Mouse (Mus musculus) left cerebral cortex, postnatal 14 days (tissue): Measurements from ENCODE around the gene Rreb1. TPM values are rescaled to one million over a fixed set of nuclear protein-coding genes. Genes with fewer than 3 reads are reported as not detected.
A peak's percentile ranks its signal among the peaks of the same experiment; 100 is the strongest.

ENCODE experiments used
- DNase-seq, 2 experiments: peaks; one replicate each; pipeline ENCODE4 v3.0.0; 2021 to 2022; ENCODE audit warnings: low spot score in 2 of 2, mixed read lengths in 1 of 2
- intact Hi-C: fragments of 180-260 bp; cut with DNase I; formaldehyde crosslinking; loops from one replicate; pipeline ENCODE4 v1.15.1; 2025
- long read RNA-seq, 2 experiments: library from polyadenylated mRNA; stranded (forward); transcript quantifications; one replicate each; pipeline ENCODE4 v2.0.0; 2021
- total RNA-seq, 2 experiments: library from RNA; stranded (reverse); gene quantifications; 2 replicates each; pipeline ENCODE4 v1.2.3; 2021

The Rreb1 gene
- total RNA-seq, result 10 to 100 TPM; 24.0 to 26.3 TPM
- long read RNA-seq, experiment 1, result 0 reads
- long read RNA-seq, experiment 2, partial matches to known transcripts, result 2 of 4 reads
- long read RNA-seq, experiment 2, other reads (novel, unspliced or antisense), result 2 of 4 reads

DNA sequence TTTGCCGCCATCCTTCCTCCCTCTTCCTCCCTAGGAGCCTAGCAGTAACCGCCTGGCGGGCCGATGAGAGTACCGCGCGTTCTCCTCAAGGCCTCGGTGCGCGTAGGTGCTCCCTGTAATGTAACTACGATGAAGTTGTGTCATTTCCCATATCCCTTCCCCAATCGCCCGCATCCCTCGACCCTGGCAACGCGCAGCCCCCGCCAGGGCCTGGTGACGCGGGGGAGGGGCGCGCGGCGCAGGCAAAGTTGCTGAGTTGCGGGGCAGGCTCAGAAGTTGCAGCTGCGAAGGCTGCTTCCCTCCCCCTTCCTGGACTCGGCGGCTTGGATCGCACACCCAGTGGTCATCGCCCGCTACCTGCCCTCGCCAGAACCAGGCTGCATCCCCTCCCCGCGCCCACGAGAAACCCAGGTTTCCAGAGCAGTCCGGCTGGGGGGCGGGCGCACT, at the start of gene Rreb1:
Gene Rreb1 (plus strand): TSS at position 254 of the 447 bp plus-strand sequence.
- intact Hi-C loops, result loop anchor here (5.0 kb wide), 1 partner anchor 49 kb away; no protein-coding TSS in a partner anchor
- DNase-seq, result peak; percentile 30 to 43

DNA sequence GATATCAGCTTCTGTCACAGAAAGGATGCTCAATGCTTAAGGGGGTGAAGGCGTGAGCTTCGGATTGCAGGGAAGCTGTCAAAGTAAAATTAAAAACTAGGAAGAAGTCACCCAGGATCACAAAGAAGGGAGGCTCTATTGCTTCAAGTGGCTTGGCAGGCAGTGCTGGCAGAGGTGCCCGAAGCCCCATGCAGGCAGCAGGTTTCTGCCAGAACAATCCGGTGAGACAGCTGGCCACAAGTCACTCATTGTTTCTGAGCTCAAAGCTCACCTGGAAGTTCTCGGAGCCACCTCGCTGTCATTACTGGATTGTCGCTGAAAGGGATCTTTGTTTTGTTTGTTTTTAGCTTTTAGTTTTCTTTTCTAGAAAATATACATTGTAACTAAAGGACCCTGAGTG, 49.6 kb upstream of the Rreb1 start:
- intact Hi-C loops, result no loop called here
- no peak for DNase-seq

- intact Hi-C loops, result no loop called here
- DNase-seq, result no peak
Observed at GRCm38 (mm10) chr13:37731914-37732693, 46.1 kb upstream of the Rreb1 start.

DNA sequence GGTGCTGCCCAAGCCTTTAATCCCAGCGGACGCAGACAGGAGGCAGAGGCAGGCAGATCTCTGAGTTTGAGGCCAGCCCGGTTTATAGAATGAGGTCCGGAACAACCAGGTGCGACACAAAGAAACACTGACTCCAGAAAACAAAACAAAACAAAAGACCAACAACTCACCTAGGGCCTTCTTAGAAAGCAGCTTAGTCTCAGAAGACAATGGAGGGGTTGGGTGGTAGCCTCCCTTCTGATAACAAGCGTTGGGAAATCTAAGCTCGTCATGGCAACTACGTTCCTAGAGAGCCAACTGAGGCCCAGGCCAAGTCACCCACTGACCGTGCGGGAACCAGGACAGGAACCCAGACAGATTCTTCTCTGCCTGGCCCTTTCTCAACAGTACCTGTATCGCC, 43.7 kb upstream of the Rreb1 start:
- DNase-seq, result no peak
- intact Hi-C loops, result no loop called here

DNA sequence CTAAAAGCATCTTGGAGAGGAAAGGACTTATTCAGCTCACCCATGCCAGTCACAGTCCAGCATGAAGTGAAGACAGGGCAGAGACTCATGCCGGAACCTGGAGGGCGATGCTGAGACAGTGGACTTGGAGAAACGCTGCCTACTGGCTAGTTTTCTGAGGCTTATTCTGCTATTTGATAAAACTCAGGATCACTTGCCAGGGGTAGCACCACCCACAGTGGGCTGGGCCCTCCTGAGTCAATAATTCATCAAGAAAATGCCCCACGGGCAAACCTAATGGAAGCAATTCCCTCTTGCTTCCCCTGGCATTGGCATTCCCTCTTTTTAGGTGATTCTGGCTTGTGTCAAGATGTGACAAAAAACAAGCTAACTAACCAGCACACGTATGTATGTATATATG, 38.1 kb upstream of the Rreb1 start:
- intact Hi-C loops, result no loop called here

DNA sequence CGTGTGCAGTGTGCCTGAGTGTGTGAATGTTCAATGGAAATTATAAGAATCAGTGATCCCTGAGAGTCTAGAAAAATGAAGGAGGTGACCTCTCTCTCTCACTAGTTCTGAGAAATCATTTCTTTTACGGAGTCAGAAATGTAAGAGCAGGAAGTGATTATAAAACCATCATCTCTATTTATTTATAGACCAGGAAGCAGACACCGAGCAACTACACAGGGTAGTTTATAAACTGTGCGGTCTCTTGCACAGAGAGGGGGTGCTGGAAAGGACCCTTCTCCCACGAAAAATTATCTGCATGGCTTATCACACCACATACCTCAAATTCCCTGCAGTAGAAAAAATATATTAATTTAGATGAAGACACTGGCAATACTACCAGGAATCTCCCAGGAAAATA, 37.4 kb upstream of the Rreb1 start:
- no peak for DNase-seq
- intact Hi-C loops, result no loop called here

More for the DNA sequence above, 38.1 kb upstream of the Rreb1 start:
- DNase-seq, result no peak

DNA sequence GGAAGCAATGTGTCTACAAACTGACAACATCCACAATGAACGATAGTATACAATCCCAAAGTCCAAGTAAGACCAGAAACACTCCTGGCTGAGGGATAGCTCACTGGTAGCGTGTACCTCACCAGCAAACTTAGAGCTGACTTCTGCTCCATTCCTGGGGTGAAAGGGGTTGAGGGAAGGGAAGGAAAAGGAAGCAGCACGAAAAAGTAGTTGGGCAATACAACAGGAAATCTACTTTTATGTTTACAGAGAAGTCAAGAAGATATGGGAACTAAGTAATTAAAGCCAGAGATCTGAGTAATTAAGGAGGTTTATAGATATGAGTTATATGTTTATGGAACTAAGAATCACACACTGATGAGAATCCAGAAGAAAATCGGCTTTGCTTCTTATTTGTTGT, 36.0 kb upstream of the Rreb1 start:
- no peak for DNase-seq
- intact Hi-C loops, result no loop called here

DNA sequence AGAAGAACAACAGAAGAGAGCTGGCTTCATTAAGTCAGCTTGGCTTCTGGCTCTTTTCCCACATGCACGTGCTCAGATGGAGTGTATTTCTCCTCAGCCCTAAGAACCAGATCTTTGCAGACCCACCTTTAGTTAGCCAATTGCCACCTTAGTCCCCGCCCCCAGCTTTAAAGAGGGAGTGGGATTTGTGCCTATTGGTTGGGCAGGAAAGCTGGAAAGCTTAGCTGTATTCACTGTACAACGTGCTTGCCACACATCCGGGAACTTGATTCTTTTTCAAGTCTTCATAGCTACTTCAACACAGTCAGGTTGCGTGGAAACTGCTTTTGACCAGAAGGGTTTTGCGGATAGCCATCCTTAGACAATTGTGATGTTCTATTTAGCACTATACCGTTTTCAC, 30.7 kb upstream of the Rreb1 start:
- intact Hi-C loops, result no loop called here
- no peak for DNase-seq

DNA sequence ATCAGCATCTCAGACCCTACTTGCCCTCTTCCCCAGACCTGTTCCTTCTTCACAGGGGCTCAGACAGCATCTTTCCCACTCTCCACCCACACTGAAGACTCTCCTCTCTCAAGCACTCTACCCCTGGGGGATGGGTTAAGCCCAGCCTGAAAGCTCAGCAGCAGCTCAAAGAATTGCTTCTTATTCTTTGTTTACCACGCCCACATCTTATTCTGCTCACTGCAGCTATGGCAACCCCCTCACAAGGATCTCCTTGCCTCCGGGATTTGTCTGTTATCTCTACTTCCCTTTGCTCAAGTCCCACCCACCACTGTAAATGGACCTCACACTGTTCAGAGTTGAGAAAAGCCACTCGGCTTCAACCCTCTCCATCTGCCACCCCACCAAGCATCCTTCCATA, 28.7 kb upstream of the Rreb1 start:
- intact Hi-C loops, result no loop called here
- DNase-seq, result peak; percentile 29 to 74

- intact Hi-C loops, result no loop called here
- DNase-seq, result peak; percentile 20 to 62
Observed at GRCm38 (mm10) chr13:37751154-37751950, 26.8 kb upstream of the Rreb1 start.

- DNase-seq, result no peak
- intact Hi-C loops, result no loop called here
Observed at GRCm38 (mm10) chr13:37759341-37760012, 18.7 kb upstream of the Rreb1 start.

DNA sequence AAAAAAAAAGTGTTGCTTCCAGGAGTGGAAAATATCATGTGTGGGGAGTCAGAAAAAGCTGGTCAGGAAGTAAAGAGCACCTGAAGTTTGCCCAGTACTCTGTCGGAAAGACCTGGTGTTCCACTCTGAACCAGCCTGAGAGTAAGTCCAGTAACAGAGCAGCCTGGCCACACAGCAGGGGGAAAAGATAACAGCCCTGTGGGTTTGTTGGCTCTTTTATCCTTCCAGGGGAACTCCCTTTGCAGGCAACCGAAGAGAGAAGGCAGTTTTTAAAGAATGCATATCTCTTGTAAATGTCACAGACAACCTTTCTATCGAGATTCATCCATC, 18.2 kb upstream of the Rreb1 start:
- no peak for DNase-seq
- intact Hi-C loops, result no loop called here

GRCm38 (mm10) chr13:37760373-37760772, 17.8 kb upstream of the Rreb1 start:
- intact Hi-C loops, result no loop called here
- no peak for DNase-seq

DNA sequence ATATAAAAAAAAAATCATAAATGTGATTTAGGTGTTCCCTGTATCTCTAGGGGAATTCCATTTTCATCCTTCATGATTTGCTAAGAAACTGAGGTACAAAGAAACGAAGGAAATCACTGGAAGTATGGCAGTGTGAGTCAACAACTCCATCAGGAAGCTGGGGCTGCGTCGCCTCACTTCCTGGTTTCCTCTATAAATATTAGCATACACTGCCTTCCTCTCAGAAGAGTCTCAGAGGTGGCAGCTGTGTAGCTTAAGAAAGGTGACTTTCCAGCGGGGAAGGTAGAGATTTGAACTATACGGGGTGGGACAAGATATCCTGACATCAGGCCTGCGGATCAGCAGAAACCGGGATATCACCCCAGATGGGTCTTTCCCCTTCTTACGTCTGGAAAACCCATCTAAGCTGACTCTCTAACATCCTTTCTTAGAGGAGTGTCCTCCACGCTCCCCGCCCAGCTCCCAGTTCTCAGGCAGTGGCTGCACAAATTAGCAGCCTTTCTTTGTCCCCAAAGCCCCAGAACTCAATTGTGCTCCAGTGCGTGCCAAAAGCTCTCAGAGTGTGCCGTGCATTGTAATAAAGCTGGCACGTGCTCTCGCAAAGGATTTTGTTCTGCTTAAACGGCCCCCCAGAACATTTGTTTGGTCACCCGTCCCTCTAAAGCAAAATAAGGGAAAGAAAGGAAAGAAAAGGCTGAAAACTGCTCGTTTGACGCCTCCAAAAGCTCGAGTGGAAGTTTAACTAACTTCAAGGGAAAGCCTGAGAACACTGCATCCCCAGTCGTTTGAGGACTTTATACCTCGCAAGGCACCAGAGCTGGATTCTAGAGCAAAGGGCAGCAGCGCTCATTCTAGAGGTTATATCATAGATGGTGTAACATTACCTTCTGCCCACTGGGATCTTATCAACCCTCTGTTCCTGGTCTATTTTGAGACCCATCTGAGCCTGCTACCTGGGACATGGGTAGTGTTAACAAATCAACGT, 17.0 kb upstream of the Rreb1 start:
- intact Hi-C loops, result no loop called here
- peak in 1 of 2 experiments; percentile 14 for DNase-seq

- no peak for DNase-seq
- intact Hi-C loops, result no loop called here
Observed at GRCm38 (mm10) chr13:37763800-37764407, 14.3 kb upstream of the Rreb1 start.

- no peak for DNase-seq
- intact Hi-C loops, result no loop called here
Observed at GRCm38 (mm10) chr13:37769777-37770176, 8.4 kb upstream of the Rreb1 start.

- DNase-seq, result no peak
- intact Hi-C loops, result no loop called here
Observed at GRCm38 (mm10) chr13:37773476-37773875, 4.7 kb upstream of the Rreb1 start.

DNA sequence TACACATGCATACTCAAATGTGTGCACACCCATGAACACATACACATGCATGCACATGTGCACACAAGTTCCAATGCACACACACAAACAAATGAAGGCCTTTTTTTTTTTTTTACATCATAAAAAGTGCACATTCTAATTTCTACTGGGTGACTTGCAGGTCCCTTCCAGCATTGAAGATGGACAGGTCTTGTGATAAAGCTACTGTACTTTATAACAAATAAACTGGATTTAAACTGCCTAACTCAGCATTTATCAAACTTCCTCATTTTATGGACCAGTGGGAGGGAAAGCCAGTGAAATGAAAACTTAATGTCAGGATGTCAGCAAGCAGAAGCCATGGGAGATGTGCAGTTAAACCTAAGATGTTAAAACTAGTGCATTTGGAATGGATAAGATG, 1.5 kb upstream of the Rreb1 start:
- intact Hi-C loops, result loop anchor here (5.0 kb wide), 1 partner anchor 51 kb away; no protein-coding TSS in a partner anchor
- no peak for DNase-seq
